Mouse (Mus musculus): ENCODE data around the gene Rftn1. TPM values are rescaled to one million over a fixed set of nuclear protein-coding genes. Genes with fewer than 3 reads are reported as not detected.

Rftn1 gene
- polyA plus RNA-seq, 1 experiment = 16.8 TPM

GRCm38 (mm10) chr17:50006721-50007351 lies 183.6 kb downstream of the Rftn1 start:
- Histone ChIP-seq H3K27ac (ENCODE audit: insufficient read depth, low read length) (no peak overlapping the region), H3K27me3 (ENCODE audit: control insufficient read depth, insufficient read depth, low read length) (no peaks in the 10 kb centered on the region), H3K4me3 (replicated peaks; ENCODE audit: insufficient read depth, low read depth, low read length) (no peak overlapping the region), H3K4me1 (ENCODE audit: control insufficient read depth, insufficient read depth, low read length) (peaks cover 23% of the 10 kb centered on the region)
- 43% methylated on average over 9 of the region's 9 CpGs for WGBS
- peak; percentile 58 to 69 for DNase-seq
- TF ChIP-seq POLR2A (IDR thresholded peaks at IDR 0.05; ENCODE audit: borderline replicate concordance, insufficient read depth, low read length) = no peak
- TF ChIP-seq CTCF (IDR thresholded peaks at IDR 0.05; ENCODE audit: borderline replicate concordance, insufficient read depth, low read depth, low read length) = no peak

- TF ChIP-seq POLR2A (IDR thresholded peaks at IDR 0.05; ENCODE audit: borderline replicate concordance, insufficient read depth, low read length) = no peak
- TF ChIP-seq CTCF (IDR thresholded peaks at IDR 0.05; ENCODE audit: borderline replicate concordance, insufficient read depth, low read depth, low read length) = no peak
- no peak overlapping the region for H3K27ac ChIP-seq (ENCODE audit: insufficient read depth, low read length)
- 86% methylated on average over 7 of the region's 7 CpGs for WGBS
Measured at GRCm38 (mm10) chr17:50006338-50006720, 184.1 kb downstream of the Rftn1 start.

GRCm38 (mm10) chr17:50003156-50003555 lies 187.3 kb downstream of the Rftn1 start:
- DNase-seq = peak; percentile 75 to 90
- Histone ChIP-seq H3K4me1 (ENCODE audit: control insufficient read depth, insufficient read depth, low read length) (peaks cover 43% of the 10 kb centered on the region), H3K27ac (ENCODE audit: insufficient read depth, low read length) (no peak overlapping the region; the same call in 1 of the 2 replicates), H3K27me3 (ENCODE audit: control insufficient read depth, insufficient read depth, low read length) (no peaks in the 10 kb centered on the region), H3K4me3 (replicated peaks; ENCODE audit: insufficient read depth, low read depth, low read length) (no peak overlapping the region)
- TF ChIP-seq CTCF (IDR thresholded peaks at IDR 0.05; ENCODE audit: borderline replicate concordance, insufficient read depth, low read depth, low read length) (no peak), POLR2A (IDR thresholded peaks at IDR 0.05; ENCODE audit: borderline replicate concordance, insufficient read depth, low read length) (no peak)
- 19% methylated on average over 4 of the region's 4 CpGs for WGBS

More at GRCm38 (mm10) chr17:50006338-50006720, 184.1 kb downstream of the Rftn1 start:
- Histone ChIP-seq H3K4me3 (replicated peaks; ENCODE audit: insufficient read depth, low read depth, low read length) (no peak overlapping the region), H3K27me3 (ENCODE audit: control insufficient read depth, insufficient read depth, low read length) (no peaks in the 10 kb centered on the region), H3K4me1 (ENCODE audit: control insufficient read depth, insufficient read depth, low read length) (peaks cover 28% of the 10 kb centered on the region)
- DNase-seq = no peak

GRCm38 (mm10) chr17:50002171-50002570 lies 188.3 kb downstream of the Rftn1 start:
- 9% methylated on average over 3 of the region's 3 CpGs for WGBS
- Histone ChIP-seq H3K4me1 (ENCODE audit: control insufficient read depth, insufficient read depth, low read length) (peaks cover 43% of the 10 kb centered on the region), H3K4me3 (replicated peaks; ENCODE audit: insufficient read depth, low read depth, low read length) (no peak overlapping the region), H3K27me3 (ENCODE audit: control insufficient read depth, insufficient read depth, low read length) (no peaks in the 10 kb centered on the region), H3K27ac (ENCODE audit: insufficient read depth, low read length) (peak overlapping the region; percentile 72; the same call in 1 of the 2 replicates)
- TF ChIP-seq CTCF (IDR thresholded peaks at IDR 0.05; ENCODE audit: borderline replicate concordance, insufficient read depth, low read depth, low read length) (no peak), POLR2A (IDR thresholded peaks at IDR 0.05; ENCODE audit: borderline replicate concordance, insufficient read depth, low read length) (no peak)
- peak; percentile 78 to 94 for DNase-seq

GRCm38 (mm10) chr17:50001754-50002153 lies 188.7 kb downstream of the Rftn1 start:
- Histone ChIP-seq H3K27me3 (ENCODE audit: control insufficient read depth, insufficient read depth, low read length) (no peaks in the 10 kb centered on the region), H3K4me3 (replicated peaks; ENCODE audit: insufficient read depth, low read depth, low read length) (no peak overlapping the region), H3K27ac (ENCODE audit: insufficient read depth, low read length) (peak overlapping the region; percentile 72), H3K4me1 (ENCODE audit: control insufficient read depth, insufficient read depth, low read length) (peaks cover 40% of the 10 kb centered on the region)
- TF ChIP-seq CTCF (IDR thresholded peaks at IDR 0.05; ENCODE audit: borderline replicate concordance, insufficient read depth, low read depth, low read length) (no peak), POLR2A (IDR thresholded peaks at IDR 0.05; ENCODE audit: borderline replicate concordance, insufficient read depth, low read length) (no peak)
- peak in 1 of 2 experiments; percentile 61 for DNase-seq

GRCm38 (mm10) chr17:50000580-50000979 lies 189.9 kb downstream of the Rftn1 start:
- TF ChIP-seq POLR2A (IDR thresholded peaks at IDR 0.05; ENCODE audit: borderline replicate concordance, insufficient read depth, low read length) (no peak), CTCF (IDR thresholded peaks at IDR 0.05; ENCODE audit: borderline replicate concordance, insufficient read depth, low read depth, low read length) (peak; percentile 34; the same call in 1 of the 2 replicates)
- Histone ChIP-seq H3K4me1 (ENCODE audit: control insufficient read depth, insufficient read depth, low read length) (peaks cover 37% of the 10 kb centered on the region), H3K27ac (ENCODE audit: insufficient read depth, low read length) (peak overlapping the region; percentile 56), H3K4me3 (replicated peaks; ENCODE audit: insufficient read depth, low read depth, low read length) (no peak overlapping the region), H3K27me3 (ENCODE audit: control insufficient read depth, insufficient read depth, low read length) (no peaks in the 10 kb centered on the region)
- DNase-seq = peak; percentile 90 to 96
- WGBS = 17% methylated on average over 3 of the region's 3 CpGs

GRCm38 (mm10) chr17:49996626-49997152 lies 193.8 kb downstream of the Rftn1 start:
- no peak for DNase-seq
- Histone ChIP-seq H3K4me1 (ENCODE audit: control insufficient read depth, insufficient read depth, low read length) (peaks cover 19% of the 10 kb centered on the region), H3K4me3 (replicated peaks; ENCODE audit: insufficient read depth, low read depth, low read length) (no peak overlapping the region), H3K27me3 (ENCODE audit: control insufficient read depth, insufficient read depth, low read length) (no peaks in the 10 kb centered on the region), H3K27ac (ENCODE audit: insufficient read depth, low read length) (no peak overlapping the region)
- TF ChIP-seq CTCF (IDR thresholded peaks at IDR 0.05; ENCODE audit: borderline replicate concordance, insufficient read depth, low read depth, low read length) (no peak), POLR2A (IDR thresholded peaks at IDR 0.05; ENCODE audit: borderline replicate concordance, insufficient read depth, low read length) (no peak)
- 87% methylated on average over 5 of the region's 5 CpGs for whole genome bisulfite sequencing

GRCm38 (mm10) chr17:49996097-49996496 lies 194.4 kb downstream of the Rftn1 start:
- no peak overlapping the region for H3K4me3 ChIP-seq (replicated peaks; ENCODE audit: insufficient read depth, low read depth, low read length)
- DNase-seq = no peak
- H3K27me3 ChIP-seq (ENCODE audit: control insufficient read depth, insufficient read depth, low read length) = no peaks in the 10 kb centered on the region
- 97% methylated on average over 6 of the region's 6 CpGs for WGBS
- peaks cover 13% of the 10 kb centered on the region for H3K4me1 ChIP-seq (ENCODE audit: control insufficient read depth, insufficient read depth, low read length)
- H3K27ac ChIP-seq (ENCODE audit: insufficient read depth, low read length) = no peak overlapping the region
- TF ChIP-seq POLR2A (IDR thresholded peaks at IDR 0.05; ENCODE audit: borderline replicate concordance, insufficient read depth, low read length) (no peak), CTCF (IDR thresholded peaks at IDR 0.05; ENCODE audit: borderline replicate concordance, insufficient read depth, low read depth, low read length) (no peak)
